Mouse (Mus musculus): ENCODE measurements around the gene Ube2g2.

DNA sequence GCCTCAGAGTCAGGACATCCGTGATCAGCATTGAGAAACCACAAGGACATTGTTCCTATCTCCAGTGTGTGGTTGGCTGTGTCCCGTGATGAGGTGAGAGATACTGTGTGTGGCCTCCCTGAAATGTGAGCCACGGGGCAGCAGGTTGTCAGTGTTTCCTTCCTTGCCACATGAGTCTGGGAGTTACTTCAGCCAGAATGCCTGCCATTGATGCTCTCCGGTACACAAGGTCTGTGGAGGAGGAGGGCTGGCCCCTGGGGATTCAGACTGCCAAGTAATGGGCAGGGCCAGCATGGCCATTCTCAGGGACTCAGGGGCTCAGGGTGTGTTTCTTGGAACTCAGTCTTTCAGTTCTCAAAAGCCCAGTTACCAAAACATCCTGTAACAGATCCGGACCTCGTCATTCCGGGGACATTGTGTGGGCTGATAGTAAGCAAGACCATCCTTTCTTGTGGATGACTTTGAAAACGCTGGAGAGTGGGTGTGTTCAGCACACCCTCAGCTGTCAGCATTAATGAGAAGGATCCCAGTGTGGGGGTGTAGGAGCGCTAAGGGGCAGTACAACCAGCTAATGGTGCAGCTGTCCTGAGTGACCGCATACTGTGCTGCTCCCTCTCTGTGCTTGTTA lies 38.2 kb upstream of the Ube2g2 start:
- TF ChIP-seq GATA1 (IDR thresholded peaks at IDR 0.05; ENCODE audit: low read length) (no peak), TAL1 (IDR thresholded peaks at IDR 0.05; ENCODE audit: low read length) (no peak)
